Mouse (Mus musculus) ES-Bruce4 (cell line): ENCODE measurements around the gene Ruvbl2.

ENCODE experiments used
- CTCF ChIP-seq: IDR thresholded peaks from one replicate; pipeline ENCODE4 v1.8.1; 2011; ENCODE audit warnings: low read depth, low read length
- POLR2A ChIP-seq: IDR thresholded peaks from one replicate; pipeline ENCODE4 v1.8.1; 2011; ENCODE audit warnings: low read length; ENCODE audit not compliant: insufficient read depth

GRCm38 (mm10) chr7:45419859-45420614 is 17.9 kb downstream of the Ruvbl2 start:
- TF ChIP-seq CTCF: no peak
- no peak for TF ChIP-seq POLR2A
